Mouse (Mus musculus) stomach, postnatal 0 days (tissue): ENCODE measurements at regions not wholly inside any gene's neighbourhood (a gene's known extent, or its start where the extent isn't known, plus 50 kb on each side); places are given as distances from the start of the nearest gene placed in this dataset.

ENCODE experiments used
- CTCF ChIP-seq: IDR thresholded peaks from 2 replicates; pipeline ENCODE4 v1.5.1; 2016; ENCODE audit warnings: antibody characterized with exemption, low read depth, mild to moderate bottlenecking, moderate library complexity
- EP300 ChIP-seq: optimal IDR thresholded peaks from 2 replicates; pipeline ENCODE3; 2016; ENCODE audit warnings: antibody characterized with exemption

DNA sequence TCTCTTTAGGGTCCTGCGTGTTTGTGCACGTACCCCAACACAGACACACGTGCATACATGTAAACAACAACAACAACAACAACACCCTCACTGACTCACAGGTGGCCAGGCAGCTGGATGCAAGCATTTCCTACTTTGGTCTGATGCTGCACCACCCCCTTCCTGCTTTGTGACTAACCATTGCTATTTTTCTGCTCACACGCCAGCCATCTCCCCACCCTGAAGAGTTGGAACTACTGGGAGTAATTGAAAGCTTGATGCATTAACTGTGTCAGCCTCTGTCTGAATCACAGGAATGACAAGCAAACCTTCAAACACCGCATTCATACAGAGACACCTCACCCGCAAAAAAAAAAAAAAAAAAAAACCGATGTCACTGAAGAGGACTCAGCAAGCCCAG is 346.5 kb downstream of the Prdm2 start:
- TF ChIP-seq CTCF (no peak), EP300 (no peak)
